ENCODE assay signal across 7 mouse cellular contexts in genomic region chr5:128599365-128600071, GRCm38 (mm10). TPM values are rescaled to one million over a fixed set of nuclear protein-coding genes. Genes with fewer than 3 reads are reported as not detected.
DNase-seq lines count a peak whose midpoint lies in the region; ATAC-seq lines count a peak whose summit lies in the region.

No protein-coding gene starts in this region.

- ATAC-seq in forebrain, embryonic 12.5 days (ENCODE audit: low FRiP score): no peak
- peak; percentile 24; the same call in 1 of the 2 replicates for ATAC-seq in liver, embryonic 12.5 days

- no peaks in the 10 kb centered on the region for H3K36me3 ChIP-seq in forebrain, embryonic 12.5 days (replicated peaks)
- no peaks in the 10 kb centered on the region for H3K36me3 ChIP-seq in liver, embryonic 12.5 days

- peak overlapping the region; percentile 42; the same call in 1 of the 2 replicates for H3K9ac ChIP-seq in forebrain, embryonic 12.5 days
- no peak overlapping the region for H3K9ac ChIP-seq in liver, embryonic 12.5 days

- peaks cover 93% of the 10 kb centered on the region for H3K27me3 ChIP-seq in forebrain, embryonic 12.5 days
- peaks cover 96% of the 10 kb centered on the region for H3K27me3 ChIP-seq in liver, embryonic 12.5 days (replicated peaks)

- H3K27ac ChIP-seq in forebrain, embryonic 12.5 days: peak overlapping the region; percentile 83
- H3K27ac ChIP-seq in liver, embryonic 12.5 days: no peak overlapping the region

- WGBS in forebrain, embryonic 12.5 days: under 1% methylated on average over 28 of the region's 28 CpGs
- under 1% methylated on average over 28 of the region's 28 CpGs for WGBS in liver, embryonic 12.5 days (ENCODE audit: insufficient replicate concordance)

- H3K4me1 ChIP-seq in forebrain, embryonic 12.5 days: peaks cover 86% of the 10 kb centered on the region
- H3K4me1 ChIP-seq in liver, embryonic 12.5 days: peaks cover 17% of the 10 kb centered on the region

- DNase-seq in testis, postnatal 14 days (ENCODE audit: low spot score): peak; percentile 22
- no peak for DNase-seq in testis, postnatal 10 days (ENCODE audit: low spot score)
- DNase-seq in thymus, postnatal 36 days: peak; percentile 6 to 12
- no peak for DNase-seq in natural killer cell, adult 2 months (ENCODE audit: low spot score in 2 of 2)
- no peak for DNase-seq in urinary bladder, postnatal 14 days (ENCODE audit: low spot score)

- H3K9me3 ChIP-seq in forebrain, embryonic 12.5 days: no peaks in the 10 kb centered on the region
- H3K9me3 ChIP-seq in liver, embryonic 12.5 days (replicated peaks): no peaks in the 10 kb centered on the region

- H3K4me2 ChIP-seq in forebrain, embryonic 12.5 days: peak overlapping the region; percentile 96
- peak overlapping the region; percentile 73 for H3K4me2 ChIP-seq in liver, embryonic 12.5 days

- H3K4me3 ChIP-seq in forebrain, embryonic 12.5 days (replicated peaks): peak overlapping the region; percentile 63
- H3K4me3 ChIP-seq in liver, embryonic 12.5 days: peak overlapping the region; percentile 56

RNA-seq across cellular contexts. Expression of gene Fzd10, which starts 1.1 kb away (rescaled TPM):
- polyA plus RNA-seq in forebrain, embryonic 12.5 days (2016; fragmentation: Nextera tagmentation; extraction: Ambion mirVana): 4.8 and 5.3 TPM in 2 replicates
- 0.05 and 0.11 TPM in 2 replicates for polyA plus RNA-seq in liver, embryonic 12.5 days (2016; fragmentation: Nextera tagmentation; extraction: Ambion mirVana)

Comparison
In these comparisons a context has a peak if more than half of its experiments do, and no peak if none do; other contexts are left out.
1. DNase-seq: peak in testis, postnatal 14 days (single experiment) and thymus, postnatal 36 days (2 of 2); none in testis, postnatal 10 days (single experiment), natural killer cell, adult 2 months (0 of 2) and urinary bladder, postnatal 14 days (single experiment).